Mouse (Mus musculus) embryonic fibroblast, embryonic 13.5 days (primary cell): Measurements from ENCODE around the gene Agbl4.

Source experiments
- CTCF ChIP-seq: IDR thresholded peaks from 2 replicates; pipeline ENCODE4 v1.5.1; 2011; ENCODE audit warnings: mild to moderate bottlenecking, control low read depth, low read length, moderate library complexity, borderline replicate concordance; ENCODE audit not compliant: insufficient read depth
- POLR2A ChIP-seq: IDR thresholded peaks from 2 replicates; pipeline ENCODE4 v1.6.1; 2011; ENCODE audit warnings: low read depth, mild to moderate bottlenecking, control low read depth, low read length, moderate library complexity

- TF ChIP-seq POLR2A (no peak), CTCF (no peak)
These were observed 1147.2 kb downstream of the Agbl4 start for GRCm38 (mm10) chr4:111544684-111545083.
